Mouse (Mus musculus) gastrocnemius, postnatal 10 days (tissue): Measurements from ENCODE around the gene Borcs5. TPM values are rescaled to one million over a fixed set of nuclear protein-coding genes. Genes with fewer than 3 reads are reported as not detected.

Experiments used
- total RNA-seq, 2 experiments: library from RNA; stranded (reverse); gene quantifications; 2 replicates each; pipeline ENCODE4 v1.2.3; 2021

Gene Borcs5
- total RNA-seq, 2 experiments from 2014 or later, result 10.3 to 12.1 TPM

Other genes starting within 250 kb of the Borcs5 start
- gene Bcl2l14, start 243.2 kb upstream of the Borcs5 start, total RNA-seq, result not detected
- gene Lrp6, start 72.5 kb upstream of the Borcs5 start, total RNA-seq, result 10 to 100 TPM; 47.9 to 54.3 TPM
- 1 to 10 TPM; 3.2 to 4.0 TPM for gene Mansc1, start 7.0 kb upstream of the Borcs5 start, total RNA-seq
- gene Dusp16, start 153.1 kb downstream of the Borcs5 start, total RNA-seq, result 10 to 100 TPM; 15.1 to 18.4 TPM
- 1 to 10 TPM; 3.9 to 4.6 TPM for gene Crebl2, start 190.6 kb downstream of the Borcs5 start, total RNA-seq